Mouse (Mus musculus) left cerebral cortex, adult 8-10 months (tissue): ENCODE measurements around the gene Ap1m1. TPM values are rescaled to one million over a fixed set of nuclear protein-coding genes. Genes with fewer than 3 reads are reported as not detected.

Source experiments
- DNase-seq, 2 experiments: peaks; one replicate each; pipeline ENCODE4 v3.0.0; 2022; ENCODE audit warnings: low spot score in 2 of 2
- total RNA-seq, 4 experiments: library from RNA; stranded (reverse); gene quantifications; 2 replicates each; pipeline ENCODE4 v1.2.4; 2022

Ap1m1 gene
- total RNA-seq, 4 experiments from 2014 or later = 72.0 to 83.7 (median 76.7) TPM

GRCm38 (mm10) chr8:72293309-72293708 is 53.5 kb downstream of the Ap1m1 start:
- no peak for DNase-seq

GRCm38 (mm10) chr8:72295125-72295524 is 55.3 kb downstream of the Ap1m1 start:
- no peak for DNase-seq

- peak; percentile 32 to 54 for DNase-seq
Observed at GRCm38 (mm10) chr8:72295679-72296078, 55.9 kb downstream of the Ap1m1 start.

GRCm38 (mm10) chr8:72296561-72296960 is 56.7 kb downstream of the Ap1m1 start:
- DNase-seq = no peak

GRCm38 (mm10) chr8:72298928-72299327 is 59.1 kb downstream of the Ap1m1 start:
- DNase-seq = no peak

- no peak for DNase-seq
Observed at GRCm38 (mm10) chr8:72300654-72301400, 61.0 kb downstream of the Ap1m1 start.

GRCm38 (mm10) chr8:72301497-72301896 is 61.7 kb downstream of the Ap1m1 start:
- DNase-seq = no peak

- DNase-seq = no peak
Observed at GRCm38 (mm10) chr8:72302986-72303612, 63.3 kb downstream of the Ap1m1 start.

GRCm38 (mm10) chr8:72303633-72304032 is 63.8 kb downstream of the Ap1m1 start:
- no peak for DNase-seq

GRCm38 (mm10) chr8:72305210-72305905 is 65.5 kb downstream of the Ap1m1 start, which contains the start of gene Gm10282:
Gm10282 (minus strand) TSS chr8:72305260.
- no peak for DNase-seq

GRCm38 (mm10) chr8:72306913-72307312 is 67.1 kb downstream of the Ap1m1 start:
- DNase-seq = no peak

Other genes starting within 250 kb of the Ap1m1 start
- gene Cyp4f18, start 230.4 kb upstream of the Ap1m1 start, total RNA-seq = not detected
- gene Olfr372, start 198.8 kb upstream of the Ap1m1 start, total RNA-seq = not detected
- not detected for gene Olfr373, start 156.8 kb upstream of the Ap1m1 start, total RNA-seq
- gene Olfr374, start 133.0 kb upstream of the Ap1m1 start, total RNA-seq = under 1 TPM in 1 of 4 experiments, not detected in 3; 0.05 TPM
- gene Tpm4, start 105.0 kb upstream of the Ap1m1 start, total RNA-seq = 10 to 100 TPM; 24.2 to 31.4 (median 26.1) TPM
- gene Rab8a, start 78.8 kb upstream of the Ap1m1 start, total RNA-seq = 10 to 100 TPM; 33.0 to 42.4 (median 40.1) TPM
- not detected for gene Hsh2d, start 50.4 kb upstream of the Ap1m1 start, total RNA-seq
- not detected for gene Cib3, start 27.2 kb upstream of the Ap1m1 start, total RNA-seq
- gene Gm11034, start 26.4 kb upstream of the Ap1m1 start, total RNA-seq = not detected
- gene Fam32a, start 20.3 kb upstream of the Ap1m1 start, total RNA-seq = 10 to 100 TPM; 57.9 to 61.4 (median 58.4) TPM
- 1 to 10 TPM; 5.1 to 8.2 (median 6.0) TPM for gene Gm10282, start 65.2 kb downstream of the Ap1m1 start, total RNA-seq
- gene Klf2, start 79.0 kb downstream of the Ap1m1 start, total RNA-seq = 10 to 100 TPM; 10.9 to 16.5 (median 13.2) TPM
- 10 to 100 TPM; 67.1 to 72.9 (median 70.8) TPM for gene Eps15l1, start 181.4 kb downstream of the Ap1m1 start, total RNA-seq
- gene Calr3, start 203.9 kb downstream of the Ap1m1 start, total RNA-seq = 1 to 10 TPM; 1.1 to 2.1 (median 1.3) TPM
- gene 1700030K09Rik, start 203.9 kb downstream of the Ap1m1 start, total RNA-seq = 10 to 100 TPM; 11.1 to 16.3 (median 13.3) TPM
- gene Cherp, start 235.2 kb downstream of the Ap1m1 start, total RNA-seq = 10 to 100 TPM; 63.2 to 75.2 (median 67.6) TPM